21 mouse cellular contexts compared by ENCODE assay signal in genomic region chr13:51337931-51338330, GRCm38 (mm10).
DNase-seq lines count a peak whose midpoint lies in the region; ATAC-seq lines count a peak whose summit lies in the region.
"Had no signal": no experiment of that assay in that cellular context is flagged by ENCODE, and none has a peak within 500 bp of the region (broad histone marks: within the 10 kb centered on the region; RNA-seq: fewer than 3 reads in every experiment).

No protein-coding gene starts in this region.

- ATAC-seq in frontal cortex, adult (ENCODE audit: low TSS enrichment), result peak; percentile 81; the same call in 1 of the 2 replicates
- no peak for ATAC-seq in megakaryocyte progenitor cell, adult 5-6 weeks (replicated peaks; ENCODE audit: poor library complexity)
- ATAC-seq: activated CD4-positive, CD25-positive, alpha-beta regulatory T cell, adult 4 months; CD4-positive, CD25-positive, alpha-beta regulatory T cell, adult 4 months; Patski had no signal

- no peak for DNase-seq in frontal cortex, postnatal 36 days (ENCODE audit: low spot score in 2 of 2)
- DNase-seq in heart, adult 11 months, result peak; percentile 58
- DNase-seq in heart, postnatal 10 days, result no peak
- peak; percentile 51 for DNase-seq in brain, adult 2 months (ENCODE audit: low read depth, low spot score)
- DNase-seq in telencephalon, adult 2 months (ENCODE audit: low read depth, low spot score), result peak; percentile 19
- no peak for DNase-seq in retina, postnatal 1 day
- DNase-seq: adrenal gland, adult 2 months; adrenal gland, adult 8-10 months; adrenal gland, postnatal 10 days; adrenal gland, postnatal 14 days; adrenal gland, postnatal 25 days; adrenal gland, postnatal 36 days; B cell, adult 2 months; cerebellum, adult 11 months; cerebellum, adult 11-12 months; cerebellum, adult 18-20 months had no signal

- intact Hi-C loops in heart, postnatal 10 days (cut with DNase I), result no loop called here

Comparison
In these comparisons a context has a peak if more than half of its experiments do, and no peak if none do; other contexts are left out.
1. DNase-seq: peak in heart, adult 11 months (single experiment), brain, adult 2 months (single experiment) and telencephalon, adult 2 months (single experiment); none in frontal cortex, postnatal 36 days (0 of 2), heart, postnatal 10 days (0 of 2) and retina, postnatal 1 day (single experiment).